16 mouse cellular contexts compared by ENCODE assay signal in genomic region chr13:105051432-105051831, GRCm38 (mm10). TPM values are rescaled to one million over a fixed set of nuclear protein-coding genes. Genes with fewer than 3 reads are reported as not detected.
DNase-seq lines count a peak whose midpoint lies in the region; ATAC-seq and TF ChIP-seq lines count a peak whose summit lies in the region.
"Had no signal": no experiment of that assay in that cellular context is flagged by ENCODE, and none has a peak within 500 bp of the region (broad histone marks: within the 10 kb centered on the region; RNA-seq: fewer than 3 reads in every experiment).

No protein-coding gene starts in this region.

- H3K36me3 ChIP-seq in heart, embryonic 14.5 days (ENCODE audit: control insufficient read depth, insufficient read depth, low read length), result no peaks in the 10 kb centered on the region
- H3K36me3 ChIP-seq: intestine, embryonic 15.5 days; midbrain, embryonic 15.5 days had no signal

- no peak for ATAC-seq in heart, embryonic 14.5 days (ENCODE audit: insufficient number of reproducible peaks, insufficient read depth, low FRiP score, low read depth)
- ATAC-seq: intestine, embryonic 15.5 days; midbrain, embryonic 15.5 days had no signal

- H3K27ac ChIP-seq in heart, embryonic 14.5 days (replicated peaks in 1 of 2; ENCODE audit: control insufficient read depth in 1 of 2, insufficient read depth in 1 of 2, low read depth in 2 of 2, low read length in 2 of 2), result no peak overlapping the region
- peak overlapping the region; percentile 99 for H3K27ac ChIP-seq in layer of hippocampus, adult 2 months
- H3K27ac ChIP-seq: intestine, embryonic 15.5 days; midbrain, embryonic 15.5 days had no signal

- H3K4me1 ChIP-seq in heart, embryonic 14.5 days (ENCODE audit: control insufficient read depth in 2 of 2, insufficient read depth in 2 of 2, low read length in 2 of 2), result peaks cover 7 to 8% of the 10 kb centered on the region in 2 experiments

- H3K9me3 ChIP-seq in heart, embryonic 14.5 days (ENCODE audit: control insufficient read depth, low read length), result no peaks in the 10 kb centered on the region
- H3K9me3 ChIP-seq: intestine, embryonic 15.5 days; midbrain, embryonic 15.5 days had no signal

- H3K4me2 ChIP-seq in heart, embryonic 14.5 days (ENCODE audit: low read length), result peak overlapping the region; percentile 14; the same call in 1 of the 2 replicates
- H3K4me2 ChIP-seq: intestine, embryonic 15.5 days had no signal

- no peak for TF ChIP-seq CTCF in layer of hippocampus, adult 2 months (conservative IDR thresholded peaks at IDR 0.05)

- H3K9ac ChIP-seq in heart, embryonic 14.5 days (ENCODE audit: low read length), result no peak overlapping the region
- H3K9ac ChIP-seq: intestine, embryonic 15.5 days; midbrain, embryonic 15.5 days had no signal

- no peak overlapping the region for H3K4me3 ChIP-seq in heart, embryonic 14.5 days (ENCODE audit: control insufficient read depth in 1 of 2, insufficient read depth in 1 of 2, low read depth in 1 of 2, low read length in 2 of 2)
- H3K4me3 ChIP-seq in layer of hippocampus, adult 2 months, result peak overlapping the region; percentile 94
- H3K4me3 ChIP-seq: intestine, embryonic 15.5 days; midbrain, embryonic 15.5 days had no signal

- no peak for DNase-seq in heart, adult 9 months (ENCODE audit: low spot score in 2 of 2)
- DNase-seq in layer of hippocampus, adult 2 months (ENCODE audit: low spot score in 2 of 2), result peak; percentile 46 to 52
- DNase-seq in layer of hippocampus, postnatal 14 days (ENCODE audit: low spot score in 2 of 2), result no peak
- peak; percentile 61 for DNase-seq in right cerebral cortex, adult 18-20 months
- DNase-seq in right cerebral cortex, postnatal 25 days, result no peak
- DNase-seq in ovary, postnatal 10 days (ENCODE audit: low spot score), result no peak
- DNase-seq: adrenal gland, adult 8-10 months; gastrocnemius, postnatal 10 days; lung, postnatal 10 days had no signal

- no peaks in the 10 kb centered on the region for H3K27me3 ChIP-seq in heart, embryonic 14.5 days (ENCODE audit: control insufficient read depth, insufficient read depth, low read length)
- H3K27me3 ChIP-seq: CH12.LX had no signal

- 38% methylated on average over 6 of the region's 6 CpGs for WGBS in heart, embryonic 14.5 days

RNA-seq across cellular contexts. Expression of gene Rgs7bp, which starts 3.3 kb away (rescaled TPM):
- 3.7 and 3.8 TPM in 2 replicates for polyA plus RNA-seq in heart, embryonic 14.5 days (2014; fragmentation: Nextera tagmentation; extraction: Ambion mirVana)
- 100 to 1,000 TPM; 150 to 153 TPM for total RNA-seq in layer of hippocampus, adult 2 months (2021)
- total RNA-seq in layer of hippocampus, postnatal 14 days (2021), result 100 to 1,000 TPM; 109 to 121 TPM
- total RNA-seq: CH12.LX had no signal

RNA-seq across cellular contexts. Expression of gene 4933425L06Rik, which starts 30.5 kb away (rescaled TPM):
- polyA plus RNA-seq in heart, embryonic 14.5 days (2014; fragmentation: Nextera tagmentation; extraction: Ambion mirVana), result not detected in 2 replicates
- total RNA-seq in layer of hippocampus, adult 2 months (2021), result not detected
- total RNA-seq in layer of hippocampus, postnatal 14 days (2021), result not detected
- total RNA-seq: adrenal gland, adult 8-10 months; gastrocnemius, postnatal 10 days; layer of hippocampus, adult 18-20 months; liver, adult 2 months had no signal
- polyA plus RNA-seq: forebrain, embryonic 11.5 days; intestine, embryonic 15.5 days; liver, adult 2 months; midbrain, embryonic 15.5 days had no signal

Comparison
In these comparisons a context has a peak if more than half of its experiments do, and no peak if none do; other contexts are left out.
1. DNase-seq: peak in layer of hippocampus, adult 2 months (2 of 2) and right cerebral cortex, adult 18-20 months (single experiment); none in heart, adult 9 months (0 of 2), layer of hippocampus, postnatal 14 days (0 of 2), right cerebral cortex, postnatal 25 days (single experiment) and ovary, postnatal 10 days (single experiment).